Mouse (Mus musculus): ENCODE data around the gene Tomm7. TPM values are rescaled to one million over a fixed set of nuclear protein-coding genes. Genes with fewer than 3 reads are reported as not detected.
"Not testable (repeated sequence)": the region's sequence is repeated elsewhere in the genome, so short reads cannot be mapped to it uniquely, and the experiment has no call there.

Gene Tomm7
- polyA plus RNA-seq (2015; fragmentation: Nextera tagmentation; extraction: Ambion mirVana): 193 and 208 TPM in 2 replicates

DNA sequence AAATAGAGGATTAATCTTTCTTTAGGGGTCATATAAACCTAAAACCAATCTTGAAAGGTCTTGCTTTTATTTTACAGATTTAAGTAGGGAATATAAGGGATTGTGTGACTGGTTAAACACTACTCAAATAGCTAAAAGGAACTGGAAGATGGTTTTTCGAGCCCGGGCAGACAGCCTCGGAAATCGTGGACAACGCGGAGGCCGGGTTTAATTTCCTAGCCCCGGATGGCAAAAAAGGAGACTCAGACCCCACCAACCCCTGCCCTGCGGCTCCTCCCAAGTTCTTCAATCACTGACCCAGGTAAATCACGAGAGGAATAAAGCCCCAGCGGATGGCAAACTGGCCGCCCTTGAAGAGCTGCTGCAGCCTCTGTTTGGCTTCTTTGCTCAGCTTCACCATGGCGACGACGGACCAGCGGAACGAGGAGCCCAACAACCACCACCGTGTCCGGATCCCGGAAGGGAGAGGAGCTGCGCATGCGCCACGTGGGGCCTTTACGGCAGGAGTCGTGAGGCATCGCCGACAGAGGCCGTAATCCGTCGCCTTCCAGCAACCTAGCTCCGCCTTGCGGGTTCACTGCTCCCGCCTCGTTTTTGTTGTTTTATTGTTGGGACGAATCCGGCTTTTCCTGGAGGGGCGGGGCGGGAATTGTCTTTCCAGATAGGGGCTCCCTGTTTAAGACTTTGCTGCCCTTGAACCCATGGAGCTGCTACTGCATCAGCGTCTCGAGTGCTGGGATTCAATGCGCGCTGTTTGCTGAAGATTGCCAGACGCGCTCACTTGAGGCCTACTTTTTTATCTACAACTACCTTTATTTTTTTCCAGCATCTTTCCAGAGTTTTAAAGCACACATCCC, at the start of gene Tomm7:
Tomm7 (minus strand) TSS at position 488 of the 857 bp plus-strand sequence.
- DNase-seq (ENCODE audit: low spot score): peak; percentile 96

GRCm38 (mm10) chr5:23893156-23893863, 49.3 kb upstream of the Tomm7 start:
- DNase-seq (ENCODE audit: low spot score): no peak

GRCm38 (mm10) chr5:23890734-23891133, 46.8 kb upstream of the Tomm7 start:
- peak; percentile 17 for DNase-seq (ENCODE audit: low spot score)

DNA sequence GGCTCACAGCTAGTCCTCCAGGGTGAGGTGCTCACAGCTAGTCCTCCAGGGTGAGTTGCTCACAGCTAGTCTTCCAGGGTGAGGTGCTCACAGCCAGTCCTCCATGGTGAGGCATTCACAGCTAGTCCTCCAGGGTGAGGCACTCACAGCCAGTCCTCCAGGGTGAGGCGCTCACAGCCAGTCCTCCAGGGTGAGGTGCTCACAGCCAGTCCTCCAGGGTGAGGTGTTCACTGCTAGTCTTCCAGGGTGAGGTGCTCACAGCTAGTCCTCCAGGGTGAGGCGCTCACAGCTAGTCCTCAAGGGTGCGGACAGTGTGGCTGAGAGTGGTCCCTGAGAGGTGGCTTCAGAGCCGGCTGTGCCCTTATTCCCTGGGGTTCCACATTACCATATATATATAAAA, 45.5 kb upstream of the Tomm7 start:
- DNase-seq (ENCODE audit: low spot score): no peak

DNA sequence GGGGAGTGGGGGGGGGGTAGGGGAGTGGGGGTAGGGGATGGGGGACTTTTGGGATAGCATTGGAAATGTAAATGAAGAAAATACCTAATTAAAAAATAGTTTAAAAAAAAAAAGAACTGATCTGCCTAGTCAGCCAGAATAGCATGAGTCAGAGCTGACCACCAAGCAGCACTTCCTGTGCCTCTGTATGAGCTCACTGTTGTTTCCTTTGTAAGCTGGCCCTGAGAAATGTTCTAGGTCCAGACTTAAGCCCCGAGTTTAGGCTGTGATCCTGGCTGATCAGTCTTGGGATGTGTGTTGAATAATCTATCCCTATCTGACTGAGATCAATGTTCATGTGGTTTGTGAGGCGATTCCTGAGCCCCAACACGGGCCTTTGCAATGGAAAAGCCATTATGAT, 43.1 kb upstream of the Tomm7 start:
- no peak for DNase-seq (ENCODE audit: low spot score)

DNA sequence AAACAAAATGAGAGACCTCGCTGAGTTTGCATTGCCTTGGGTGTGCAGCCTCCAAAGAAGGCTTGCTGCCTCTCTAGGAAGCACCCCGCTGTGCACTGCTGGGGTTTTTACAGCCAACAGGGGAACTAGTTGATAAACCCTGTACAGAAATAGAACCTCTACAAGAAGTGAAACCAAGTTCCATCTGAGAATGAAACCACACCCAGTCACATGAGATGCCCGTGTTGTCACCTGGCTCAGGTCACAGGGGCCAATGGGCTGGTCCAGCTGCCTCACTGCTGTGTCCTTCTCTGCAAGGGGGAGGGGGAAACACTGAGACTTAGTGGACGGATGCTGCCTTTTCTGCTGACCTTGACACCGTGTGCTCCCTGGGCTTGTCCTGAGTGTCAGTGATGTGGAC, 30.5 kb upstream of the Tomm7 start:
- DNase-seq (ENCODE audit: low spot score): no peak

DNA sequence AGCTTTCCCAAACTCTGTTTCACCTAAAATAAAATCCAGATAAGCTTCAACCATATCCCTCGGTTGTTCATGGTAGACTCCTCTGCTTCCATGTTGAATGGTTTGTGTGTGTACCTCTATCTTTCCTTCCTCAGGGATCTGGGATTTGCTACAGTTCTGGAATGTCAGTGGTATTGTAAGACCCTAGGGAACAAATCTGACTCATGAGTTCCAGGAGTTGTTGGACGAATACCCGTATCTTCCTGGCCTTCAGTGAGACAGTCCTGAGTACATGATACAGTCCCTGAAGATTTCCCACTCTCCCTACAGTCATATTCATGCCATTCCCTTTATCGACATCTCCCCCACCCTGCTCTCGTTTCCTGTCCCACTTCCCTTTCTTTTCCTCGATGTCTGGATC, 28.6 kb upstream of the Tomm7 start:
- DNase-seq (ENCODE audit: low spot score): no peak

GRCm38 (mm10) chr5:23871323-23871722, 27.4 kb upstream of the Tomm7 start:
- not testable (repeated sequence) for DNase-seq (ENCODE audit: low spot score)

DNA sequence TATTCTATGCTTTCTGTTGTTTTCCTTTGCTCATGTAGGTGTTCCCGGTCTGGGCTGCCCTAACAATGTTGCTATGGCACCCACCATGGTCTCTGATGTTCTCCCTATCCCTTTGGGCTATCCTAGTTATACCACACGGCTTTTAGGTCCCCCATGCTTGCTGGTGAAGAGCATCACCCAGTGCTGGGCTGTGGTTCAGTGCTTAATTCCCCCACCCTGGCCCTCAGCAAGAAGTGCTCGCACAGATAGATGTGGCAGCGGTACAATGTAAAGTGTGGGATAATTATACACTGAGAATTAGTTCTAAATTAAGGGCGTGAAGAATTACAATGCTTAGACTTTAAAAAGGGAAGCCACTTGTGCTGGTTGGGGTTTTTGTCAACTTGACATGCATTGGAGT, 22.0 kb upstream of the Tomm7 start:
- DNase-seq (ENCODE audit: low spot score): no peak

DNA sequence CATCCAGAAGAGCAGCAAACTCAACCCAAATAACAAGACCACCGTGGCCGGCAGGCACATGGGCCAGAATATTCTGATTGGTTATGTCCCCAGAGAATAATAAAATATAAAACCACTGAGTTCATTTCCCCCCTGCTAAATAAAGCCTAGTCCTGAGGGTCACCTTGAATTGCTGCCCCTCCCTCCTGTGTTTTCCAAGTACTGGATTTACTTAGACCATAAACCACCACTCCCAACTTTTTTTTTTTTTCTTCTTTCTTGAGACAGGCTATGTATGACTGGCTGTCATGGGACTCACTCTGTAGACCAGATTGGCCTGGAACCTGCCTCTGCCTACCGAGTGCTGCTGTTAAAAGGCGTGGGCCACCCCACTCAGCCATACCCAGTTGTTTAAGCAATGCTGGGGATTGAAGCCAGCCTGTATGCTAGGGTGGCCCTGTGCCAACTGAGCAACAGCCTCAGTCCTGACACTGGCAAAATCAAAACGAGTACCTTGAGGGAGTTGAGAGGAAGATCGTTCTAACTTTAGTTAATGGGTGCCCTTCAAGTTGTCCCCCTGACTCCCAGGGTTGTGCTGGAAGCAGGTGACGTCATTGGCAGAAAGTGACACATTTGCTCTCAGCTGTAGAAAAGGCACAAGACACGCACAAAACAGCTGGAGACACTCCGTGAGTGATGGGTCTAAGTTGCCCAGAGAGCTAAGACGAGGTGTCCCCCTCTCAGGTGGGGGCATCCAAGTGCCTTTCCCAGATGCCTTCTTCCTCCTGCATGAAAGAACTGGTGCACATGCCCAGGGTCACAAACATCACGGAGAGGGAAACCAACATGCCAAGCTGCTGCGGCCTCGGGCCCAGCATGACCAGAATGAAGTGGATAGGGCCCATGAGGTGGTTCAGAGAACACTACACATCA, 20.3 kb upstream of the Tomm7 start:
- no peak for DNase-seq (ENCODE audit: low spot score)

- no peak for DNase-seq (ENCODE audit: low spot score)
These were observed 19.4 kb upstream of the Tomm7 start for GRCm38 (mm10) chr5:23863166-23864053.

- DNase-seq (ENCODE audit: low spot score): no peak
These were observed 18.3 kb upstream of the Tomm7 start for GRCm38 (mm10) chr5:23862291-23862690.

GRCm38 (mm10) chr5:23861721-23862120, 17.8 kb upstream of the Tomm7 start:
- DNase-seq (ENCODE audit: low spot score): no peak

- DNase-seq (ENCODE audit: low spot score): no peak
These were observed 15.9 kb upstream of the Tomm7 start for GRCm38 (mm10) chr5:23859896-23860295.

GRCm38 (mm10) chr5:23859087-23859718, 15.2 kb upstream of the Tomm7 start:
- no peak for DNase-seq (ENCODE audit: low spot score)

- no peak for DNase-seq (ENCODE audit: low spot score)
These were observed 14.7 kb upstream of the Tomm7 start for GRCm38 (mm10) chr5:23858643-23859042.

DNA sequence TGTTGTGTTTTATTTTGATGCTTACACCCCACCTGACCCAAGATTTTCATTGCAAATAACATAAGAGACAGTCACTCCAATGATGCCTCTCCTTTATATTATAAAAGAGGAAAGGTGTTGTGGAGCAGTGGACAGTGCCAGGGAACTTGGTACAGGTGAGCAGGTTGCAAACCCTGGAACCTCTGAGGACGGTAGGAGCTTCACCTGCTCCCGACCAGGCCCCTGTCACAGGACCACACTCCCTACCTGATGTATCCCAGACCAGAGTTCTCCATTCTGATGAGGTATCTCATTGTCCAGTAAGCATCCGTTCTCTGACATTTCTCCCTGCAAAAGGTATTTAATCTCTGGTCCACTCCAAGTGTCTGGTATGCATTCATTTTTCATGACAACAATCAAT, 14.0 kb upstream of the Tomm7 start:
- DNase-seq (ENCODE audit: low spot score): no peak

DNA sequence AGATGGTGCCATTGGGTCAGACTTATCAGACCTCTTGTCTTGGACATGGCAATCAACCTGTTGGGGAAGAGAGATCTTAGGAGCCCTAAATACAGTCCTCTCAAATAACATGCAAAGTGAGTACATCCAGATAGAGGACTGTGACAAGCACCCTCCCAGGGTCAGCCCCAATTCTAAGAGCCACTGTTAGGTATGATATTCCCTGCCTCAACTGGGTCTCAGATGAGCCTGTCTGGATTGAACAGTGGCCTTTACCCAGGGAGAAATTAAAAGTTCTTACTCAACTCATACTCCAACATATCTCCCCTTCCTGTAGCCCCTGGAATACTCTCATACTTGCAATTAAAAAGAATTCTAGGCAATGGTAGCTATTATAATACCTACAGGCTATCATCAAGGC, 13.2 kb upstream of the Tomm7 start:
- no peak for DNase-seq (ENCODE audit: low spot score)

DNA sequence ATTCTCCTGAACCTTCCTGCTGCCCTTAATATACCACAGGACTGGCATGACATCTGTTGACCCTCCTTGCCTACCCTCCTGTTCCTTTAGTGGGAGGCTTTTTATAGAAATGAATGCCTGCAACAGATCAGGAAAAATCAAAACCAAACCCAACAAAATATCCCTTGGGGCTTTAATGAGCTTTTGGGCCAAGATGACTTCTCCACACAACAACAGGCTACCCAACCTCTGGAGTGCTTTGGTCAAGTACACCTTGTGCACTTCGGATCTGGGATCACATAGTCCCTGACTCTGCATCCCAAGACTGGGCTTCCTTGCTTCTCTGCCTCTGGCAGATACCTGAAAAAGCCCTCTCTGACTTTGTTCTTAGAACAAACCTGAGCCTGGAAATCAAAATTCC, 12.2 kb upstream of the Tomm7 start:
- no peak for DNase-seq (ENCODE audit: low spot score)

GRCm38 (mm10) chr5:23855484-23855883, 11.5 kb upstream of the Tomm7 start:
- no peak for DNase-seq (ENCODE audit: low spot score)
